Mouse (Mus musculus) intestine, embryonic 16.5 days (tissue): ENCODE results near the gene 1700029H14Rik. TPM values are rescaled to one million over a fixed set of nuclear protein-coding genes. Genes with fewer than 3 reads are reported as not detected.

Experiments used
- ATAC-seq: fragments of 200-750 bp; cut with Nextera tagmentation; 2 replicates; pipeline ENCODE4 v1.8.0; 2017; ENCODE audit warnings: moderate TSS enrichment, moderate library complexity
- H3K27ac ChIP-seq: fragments of 300-500 bp; sonication (generic); 2 replicates; pipeline ENCODE4 v1.5.1; 2014; ENCODE audit warnings: mild to moderate bottlenecking, low read length
- H3K27me3 ChIP-seq: fragments of 300-500 bp; sonication (generic); replicated peaks from 2 replicates; pipeline ENCODE4 v1.6.1; 2014; ENCODE audit warnings: low read length, control low read depth, mixed read lengths; ENCODE audit not compliant: control insufficient read depth, insufficient read depth
- H3K36me3 ChIP-seq: fragments of 300-500 bp; sonication (generic); 2 replicates; pipeline ENCODE4 v1.6.1; 2014; ENCODE audit warnings: low read length, control low read depth; ENCODE audit not compliant: control insufficient read depth, insufficient read depth
- H3K4me1 ChIP-seq: fragments of 300-500 bp; sonication (generic); 2 replicates; pipeline ENCODE4 v1.6.1; 2014; ENCODE audit warnings: low read length, control low read depth, mixed read lengths; ENCODE audit not compliant: control insufficient read depth, insufficient read depth
- H3K4me2 ChIP-seq: fragments of 300-500 bp; sonication (generic); 2 replicates; pipeline ENCODE4 v1.6.1; 2014; ENCODE audit warnings: low read depth, low read length, control low read depth
- H3K4me3 ChIP-seq: fragments of 300-500 bp; sonication (generic); 2 replicates; pipeline ENCODE4 v1.5.1; 2014; ENCODE audit warnings: mild to moderate bottlenecking, low read length
- H3K9ac ChIP-seq: fragments of 300-500 bp; sonication (generic); 2 replicates; pipeline ENCODE4 v1.6.1; 2014; ENCODE audit warnings: low read depth, low read length
- H3K9me3 ChIP-seq: fragments of 300-500 bp; sonication (generic); 2 replicates; pipeline ENCODE4 v1.6.1; 2016; ENCODE audit warnings: low read length, control low read depth; ENCODE audit not compliant: control insufficient read depth
- WGBS: fragments of 180-500 bp; shearing (Covaris S2); extraction: QIAGEN DNeasy Blood & Tissue Kit; methylation state at CpG from one replicate; pipeline ENCODE4 v1.1.7; 2014; 5-methylcytosine and 5-hydroxymethylcytosine counted together
- polyA plus RNA-seq: library from polyadenylated mRNA; unstranded; fragments of >200 nt; fragmentation: Nextera tagmentation; extraction: Ambion mirVana; gene quantifications from 2 replicates; pipeline ENCODE4 v1.2.1, GENCODE M21; 2015

1700029H14Rik gene
- polyA plus RNA-seq, 1 experiment from 2014 or later = not detected

GRCm38 (mm10) chr8:13503936-13504606, 58.2 kb downstream of the 1700029H14Rik start:
- Histone ChIP-seq H3K4me3 (no peak overlapping the region), H3K9me3 (no peaks in the 10 kb centered on the region), H3K9ac (no peak overlapping the region), H3K27ac (peak overlapping the region; percentile 81; the same call in 1 of the 2 replicates), H3K36me3 (no peaks in the 10 kb centered on the region), H3K4me2 (no peak overlapping the region), H3K4me1 (peaks cover 29% of the 10 kb centered on the region), H3K27me3 (no peaks in the 10 kb centered on the region)
- 70% methylated on average over 8 of the region's 8 CpGs for WGBS
- no peak for ATAC-seq

GRCm38 (mm10) chr8:13501221-13501620, 61.0 kb downstream of the 1700029H14Rik start:
- no peak for ATAC-seq
- Histone ChIP-seq H3K36me3 (no peaks in the 10 kb centered on the region), H3K9ac (no peak overlapping the region), H3K4me3 (no peak overlapping the region), H3K4me1 (peaks cover 18% of the 10 kb centered on the region), H3K9me3 (no peaks in the 10 kb centered on the region), H3K27me3 (no peaks in the 10 kb centered on the region), H3K27ac (no peak overlapping the region), H3K4me2 (no peak overlapping the region)
- 85% methylated on average over 3 of the region's 3 CpGs for WGBS

Other genes starting within 250 kb of the 1700029H14Rik start
- 116 and 123 TPM in 2 replicates for gene Tfdp1, start 223.7 kb downstream of the 1700029H14Rik start, polyA plus RNA-seq
- not detected in 2 replicates for gene Atp4b, start 165.6 kb downstream of the 1700029H14Rik start, polyA plus RNA-seq
- gene Grk1, start 157.4 kb downstream of the 1700029H14Rik start, polyA plus RNA-seq = not detected in 2 replicates
- 3.2 and 3.6 TPM in 2 replicates for gene Tmem255b, start 127.3 kb downstream of the 1700029H14Rik start, polyA plus RNA-seq
- gene Gas6, start 68.0 kb downstream of the 1700029H14Rik start, polyA plus RNA-seq = 55.8 and 60.7 TPM in 2 replicates
- 20.7 and 21.3 TPM in 2 replicates for gene Rasa3, start 115.1 kb upstream of the 1700029H14Rik start, polyA plus RNA-seq
- 0.18 TPM in 1 of 2 replicates, not detected in the other for gene Cfap97d2, start 143.4 kb upstream of the 1700029H14Rik start, polyA plus RNA-seq
- gene Cdc16, start 195.2 kb upstream of the 1700029H14Rik start, polyA plus RNA-seq = 102 and 112 TPM in 2 replicates
- gene Upf3a, start 223.2 kb upstream of the 1700029H14Rik start, polyA plus RNA-seq = 30.8 and 32.6 TPM in 2 replicates